ENCODE assay signal across 24 mouse cellular contexts in genomic region chr7:126770784-126771183, GRCm38 (mm10). TPM values are rescaled to one million over a fixed set of nuclear protein-coding genes. Genes with fewer than 3 reads are reported as not detected.
DNase-seq lines count a peak whose midpoint lies in the region; ATAC-seq and TF ChIP-seq lines count a peak whose summit lies in the region.
"Had no signal": no experiment of that assay in that cellular context is flagged by ENCODE, and none has a peak within 500 bp of the region (broad histone marks: within the 10 kb centered on the region; RNA-seq: fewer than 3 reads in every experiment).

No protein-coding gene starts in this region.

- no peaks in the 10 kb centered on the region for H3K27me3 ChIP-seq in small intestine, adult 2 months (ENCODE audit: control insufficient read depth, insufficient read depth, low read length)
- H3K27me3 ChIP-seq: CH12.LX; embryonic facial prominence, embryonic 13.5 days; forebrain, embryonic 12.5 days; limb, embryonic 13.5 days; liver, embryonic 13.5 days had no signal

- no peak for TF ChIP-seq POLR2A in small intestine, adult 2 months (IDR thresholded peaks at IDR 0.05; ENCODE audit: low read depth, low read length)

- ATAC-seq in hematopoietic stem cell, adult 5-6 weeks (replicated peaks in 1 of 2; ENCODE audit: insufficient read depth in 1 of 2, low FRiP score in 2 of 2, low TSS enrichment in 1 of 2, low read depth in 1 of 2, poor library complexity in 2 of 2, severe bottlenecking in 2 of 2), result peak; percentile 53 to 67; a peak in 3 of 4 replicates
- ATAC-seq: activated CD4-positive, CD25-positive, alpha-beta regulatory T cell, adult 4 months; hindbrain, postnatal 0 days; intestine, embryonic 16.5 days had no signal

- peak; percentile 68 for DNase-seq in lung, postnatal 36 days
- DNase-seq in lung, postnatal 14 days, result no peak
- peak; percentile 83 for DNase-seq in MEL-GATA-1-ER (ENCODE audit: extremely low read depth, low read depth)
- no peak for DNase-seq in left cerebral cortex, postnatal 10 days (ENCODE audit: extremely low spot score in 1 of 2, low spot score in 2 of 2)
- no peak for DNase-seq in adrenal gland, adult 18-20 months (ENCODE audit: low spot score in 2 of 2)
- no peak for DNase-seq in gastrocnemius, postnatal 25 days
- DNase-seq: adrenal gland, postnatal 14 days; B cell, adult 2 months; embryo, embryonic 11 days; kidney, adult 9 months; kidney, postnatal 25 days; liver, embryonic 13.5 days; midbrain, embryonic 14.5 days had no signal

- no peak for TF ChIP-seq CTCF in small intestine, adult 2 months (IDR thresholded peaks at IDR 0.05; ENCODE audit: extremely low read depth, insufficient read length, insufficient replicate concordance, low read depth, low read length)

- peak overlapping the region; percentile 13 for H3K4me3 ChIP-seq in small intestine, adult 2 months (ENCODE audit: low read depth, low read length)
- H3K4me3 ChIP-seq: embryonic facial prominence, embryonic 13.5 days; erythroblast, embryonic 14.5 days; forebrain, embryonic 12.5 days; limb, embryonic 13.5 days; liver, embryonic 13.5 days had no signal

- no peak overlapping the region for H3K27ac ChIP-seq in small intestine, adult 2 months (ENCODE audit: insufficient read depth, low read depth, low read length)
- H3K27ac ChIP-seq: embryonic facial prominence, embryonic 13.5 days; forebrain, embryonic 12.5 days; hindbrain, postnatal 0 days; limb, embryonic 13.5 days; liver, embryonic 13.5 days had no signal

- intact Hi-C loops in left cerebral cortex, postnatal 10 days (cut with DNase I), result no loop called here

- 80% methylated on average over 12 of the region's 12 CpGs for WGBS in small intestine, adult 2 months

- H3K36me3 ChIP-seq in small intestine, adult 2 months (ENCODE audit: control insufficient read depth, insufficient read depth, low read length), result peaks cover 54% of the 10 kb centered on the region

- H3K4me1 ChIP-seq in small intestine, adult 2 months (ENCODE audit: control insufficient read depth, insufficient read depth, insufficient read length, low read length), result peaks cover 9% of the 10 kb centered on the region

RNA-seq across cellular contexts. Expression of gene Gdpd3, which starts 4.7 kb away (rescaled TPM):
- total RNA-seq in hematopoietic stem cell, adult 5-6 weeks (2017), result 3.3 and 16.4 TPM in 2 replicates
- polyA plus RNA-seq in small intestine, adult 2 months (2012; rRNA removed), result 5.0 and 24.4 TPM in 2 replicates
- total RNA-seq in left cerebral cortex, postnatal 10 days (2021), result 1 to 10 TPM; 2.6 to 3.5 TPM
- total RNA-seq in adrenal gland, adult 18-20 months (2021), result 1 to 10 TPM; 2.7 to 4.3 TPM
- 1 to 10 TPM in 1 of 2 experiments, under 1 TPM in 1; 0.49 to 1.6 TPM for total RNA-seq in gastrocnemius, postnatal 25 days (2021)

RNA-seq across cellular contexts. Expression of gene Ypel3, which starts 6.0 kb away (rescaled TPM):
- 50.3 and 74.9 TPM in 2 replicates for total RNA-seq in hematopoietic stem cell, adult 5-6 weeks (2017)
- 153 and 244 TPM in 2 replicates for polyA plus RNA-seq in small intestine, adult 2 months (2012; rRNA removed)
- total RNA-seq in left cerebral cortex, postnatal 10 days (2021), result 100 to 1,000 TPM; 167 to 169 TPM
- 10 to 100 TPM; 93.7 to 95.0 TPM for total RNA-seq in adrenal gland, adult 18-20 months (2021)
- total RNA-seq in gastrocnemius, postnatal 25 days (2021), result 10 to 100 TPM; 63.8 to 69.0 TPM

RNA-seq across cellular contexts. Expression of gene Tbx6, which starts 10.5 kb away (rescaled TPM):
- total RNA-seq in hematopoietic stem cell, adult 5-6 weeks (2017), result 0.25 TPM in 1 of 2 replicates, not detected in the other
- 1.4 and 2.4 TPM in 2 replicates for polyA plus RNA-seq in small intestine, adult 2 months (2012; rRNA removed)
- under 1 TPM; 0.21 to 0.41 TPM for total RNA-seq in left cerebral cortex, postnatal 10 days (2021)
- total RNA-seq in adrenal gland, adult 18-20 months (2021), result under 1 TPM; 0.53 to 0.64 TPM
- total RNA-seq in gastrocnemius, postnatal 25 days (2021), result under 1 TPM; 0.20 to 0.62 TPM
- polyA plus RNA-seq: heart, postnatal 0 days had no signal

RNA-seq across cellular contexts. Expression of gene Mapk3, which starts 11.4 kb away (rescaled TPM):
- 32.4 and 35.8 TPM in 2 replicates for total RNA-seq in hematopoietic stem cell, adult 5-6 weeks (2017)
- 208 and 472 TPM in 2 replicates for polyA plus RNA-seq in small intestine, adult 2 months (2012; rRNA removed)
- total RNA-seq in left cerebral cortex, postnatal 10 days (2021), result 100 to 1,000 TPM; 260 to 263 TPM
- 100 to 1,000 TPM; 123 to 131 TPM for total RNA-seq in adrenal gland, adult 18-20 months (2021)
- total RNA-seq in gastrocnemius, postnatal 25 days (2021), result 10 to 100 TPM; 21.4 to 23.8 TPM

RNA-seq across cellular contexts. Expression of gene Ppp4c, which starts 21.5 kb away (rescaled TPM):
- 119 and 131 TPM in 2 replicates for total RNA-seq in hematopoietic stem cell, adult 5-6 weeks (2017)
- polyA plus RNA-seq in small intestine, adult 2 months (2012; rRNA removed), result 101 and 199 TPM in 2 replicates
- 10 to 100 TPM; 54.4 to 56.2 TPM for total RNA-seq in left cerebral cortex, postnatal 10 days (2021)
- total RNA-seq in adrenal gland, adult 18-20 months (2021), result 10 to 100 TPM; 75.4 to 85.9 TPM
- 10 to 100 TPM; 21.7 to 26.8 TPM for total RNA-seq in gastrocnemius, postnatal 25 days (2021)

Comparison
In these comparisons a context has a peak if more than half of its experiments do, and no peak if none do; other contexts are left out.
1. DNase-seq: peak in lung, postnatal 36 days (single experiment) and MEL-GATA-1-ER (single experiment); none in lung, postnatal 14 days (single experiment), left cerebral cortex, postnatal 10 days (0 of 2), adrenal gland, adult 18-20 months (0 of 2) and gastrocnemius, postnatal 25 days (single experiment).